ENCODE assay signal across 9 mouse cellular contexts in genomic region chr5:136967592-136967991, GRCm38 (mm10). TPM values are rescaled to one million over a fixed set of nuclear protein-coding genes. Genes with fewer than 3 reads are reported as not detected.
DNase-seq lines count a peak whose midpoint lies in the region; TF ChIP-seq lines count a peak whose summit lies in the region.
"Had no signal": no experiment of that assay in that cellular context is flagged by ENCODE, and none has a peak within 500 bp of the region (broad histone marks: within the 10 kb centered on the region; RNA-seq: fewer than 3 reads in every experiment).

No protein-coding gene starts in this region.

- H3K27ac ChIP-seq in layer of hippocampus, adult 2 months, result no peak overlapping the region
- H3K27ac ChIP-seq in embryonic facial prominence, embryonic 10.5 days (replicated peaks), result no peak overlapping the region
- H3K27ac ChIP-seq: limb, embryonic 13.5 days had no signal

- no peaks in the 10 kb centered on the region for H3K9me3 ChIP-seq in embryonic facial prominence, embryonic 10.5 days
- H3K9me3 ChIP-seq: limb, embryonic 13.5 days had no signal

- no peaks in the 10 kb centered on the region for H3K27me3 ChIP-seq in embryonic facial prominence, embryonic 10.5 days (replicated peaks; ENCODE audit: low read depth, poor library complexity, severe bottlenecking)
- H3K27me3 ChIP-seq: limb, embryonic 13.5 days had no signal

- DNase-seq in adrenal gland, postnatal 36 days, result peak; percentile 62 to 78
- DNase-seq in heart, adult 8-10 months (ENCODE audit: low spot score), result peak; percentile 86
- DNase-seq in kidney, adult 9 months, result peak; percentile 91
- DNase-seq in lung, postnatal 4 days, result peak; percentile 48 to 74
- DNase-seq in layer of hippocampus, adult 2 months (ENCODE audit: low spot score in 2 of 2), result no peak
- DNase-seq in right cerebral cortex, postnatal 36 days (ENCODE audit: low spot score in 2 of 2), result no peak
- no peak for DNase-seq in embryonic facial prominence, embryonic 10.5 days (ENCODE audit: low spot score)
- no peak for DNase-seq in layer of hippocampus, postnatal 10 days (ENCODE audit: low spot score in 2 of 2)

- no peak overlapping the region for H3K4me3 ChIP-seq in layer of hippocampus, adult 2 months
- no peak overlapping the region for H3K4me3 ChIP-seq in embryonic facial prominence, embryonic 10.5 days
- H3K4me3 ChIP-seq: limb, embryonic 13.5 days had no signal

- peaks cover 20% of the 10 kb centered on the region for H3K4me1 ChIP-seq in embryonic facial prominence, embryonic 10.5 days

- peaks cover 65% of the 10 kb centered on the region for H3K36me3 ChIP-seq in embryonic facial prominence, embryonic 10.5 days (replicated peaks)

- WGBS in embryonic facial prominence, embryonic 10.5 days, result 78% methylated on average over 10 of the region's 10 CpGs

- TF ChIP-seq CTCF in layer of hippocampus, adult 2 months (conservative IDR thresholded peaks at IDR 0.05), result no peak

RNA-seq across cellular contexts. Expression of gene Cldn15, which starts 1.2 kb away (rescaled TPM):
- 10 to 100 TPM; 11.3 to 15.9 TPM for total RNA-seq in adrenal gland, postnatal 36 days (2021)
- 1 to 10 TPM; 5.1 to 8.7 (median 8.0) TPM for total RNA-seq in heart, adult 8-10 months (2022)
- under 1 TPM in 1 of 2 experiments, not detected in 1; 0.18 TPM for total RNA-seq in layer of hippocampus, adult 2 months (2021)
- 0.10 and 0.29 TPM in 2 replicates for polyA plus RNA-seq in embryonic facial prominence, embryonic 10.5 days (2016; fragmentation: Nextera tagmentation; extraction: Ambion mirVana)
- not detected for total RNA-seq in layer of hippocampus, postnatal 10 days (2021)

RNA-seq across cellular contexts. Expression of gene Fis1, which starts 14.5 kb away (rescaled TPM):
- total RNA-seq in adrenal gland, postnatal 36 days (2021), result 100 to 1,000 TPM; 200 to 208 TPM
- 100 to 1,000 TPM; 192 to 210 (median 197) TPM for total RNA-seq in heart, adult 8-10 months (2022)
- 100 to 1,000 TPM; 223 to 239 TPM for total RNA-seq in layer of hippocampus, adult 2 months (2021)
- polyA plus RNA-seq in embryonic facial prominence, embryonic 10.5 days (2016; fragmentation: Nextera tagmentation; extraction: Ambion mirVana), result 267 and 272 TPM in 2 replicates
- 100 to 1,000 TPM; 196 to 209 TPM for total RNA-seq in layer of hippocampus, postnatal 10 days (2021)

RNA-seq across cellular contexts. Expression of gene Plod3, which starts 19.2 kb away (rescaled TPM):
- 10 to 100 TPM; 67.5 to 78.8 TPM for total RNA-seq in adrenal gland, postnatal 36 days (2021)
- 10 to 100 TPM; 28.8 to 35.8 (median 34.9) TPM for total RNA-seq in heart, adult 8-10 months (2022)
- 10 to 100 TPM; 37.9 to 39.7 TPM for total RNA-seq in layer of hippocampus, adult 2 months (2021)
- 42.6 and 44.6 TPM in 2 replicates for polyA plus RNA-seq in embryonic facial prominence, embryonic 10.5 days (2016; fragmentation: Nextera tagmentation; extraction: Ambion mirVana)
- 10 to 100 TPM; 38.5 to 44.0 TPM for total RNA-seq in layer of hippocampus, postnatal 10 days (2021)

RNA-seq across cellular contexts. Expression of gene Znhit1, which starts 20.2 kb away (rescaled TPM):
- total RNA-seq in adrenal gland, postnatal 36 days (2021), result 10 to 100 TPM; 84.0 to 97.9 TPM
- 10 to 100 TPM; 65.8 to 76.4 (median 71.6) TPM for total RNA-seq in heart, adult 8-10 months (2022)
- total RNA-seq in layer of hippocampus, adult 2 months (2021), result 10 to 100 TPM; 77.1 to 83.3 TPM
- 106 and 117 TPM in 2 replicates for polyA plus RNA-seq in embryonic facial prominence, embryonic 10.5 days (2016; fragmentation: Nextera tagmentation; extraction: Ambion mirVana)
- total RNA-seq in layer of hippocampus, postnatal 10 days (2021), result 10 to 100 TPM; 78.6 to 84.6 TPM

RNA-seq across cellular contexts. Expression of gene Vgf, which starts 58.6 kb away (rescaled TPM):
- 10 to 100 TPM in 1 of 2 experiments, 1 to 10 TPM in 1; 8.8 to 71.5 TPM for total RNA-seq in adrenal gland, postnatal 36 days (2021)
- not detected for total RNA-seq in heart, adult 8-10 months (2022)
- 100 to 1,000 TPM; 180 to 212 TPM for total RNA-seq in layer of hippocampus, adult 2 months (2021)
- polyA plus RNA-seq in embryonic facial prominence, embryonic 10.5 days (2016; fragmentation: Nextera tagmentation; extraction: Ambion mirVana), result 0.39 and 0.40 TPM in 2 replicates
- total RNA-seq in layer of hippocampus, postnatal 10 days (2021), result 100 to 1,000 TPM; 253 to 268 TPM

Comparison
In these comparisons a context has a peak if more than half of its experiments do, and no peak if none do; other contexts are left out.
1. DNase-seq: peak in adrenal gland, postnatal 36 days (2 of 2), heart, adult 8-10 months (single experiment), kidney, adult 9 months (single experiment) and lung, postnatal 4 days (2 of 2); none in layer of hippocampus, adult 2 months (0 of 2), right cerebral cortex, postnatal 36 days (0 of 2), embryonic facial prominence, embryonic 10.5 days (single experiment) and layer of hippocampus, postnatal 10 days (0 of 2).
2. RNA of gene Cldn15, which starts 1.2 kb away (total RNA-seq): 11.3 to 15.9 TPM in adrenal gland, postnatal 36 days and 5.1 to 8.7 TPM in heart, adult 8-10 months; not detected in layer of hippocampus, postnatal 10 days and 0.18 TPM in layer of hippocampus, adult 2 months; every median in the first group is over 4 times any median in the second.